ENCODE assay signal across 16 mouse cellular contexts in genomic region chr16:24732751-24733150, GRCm38 (mm10).
"Had no signal": no experiment of that assay in that cellular context is flagged by ENCODE, and none has a peak within 500 bp of the region (broad histone marks: within the 10 kb centered on the region; RNA-seq: fewer than 3 reads in every experiment).

No protein-coding gene starts in this region.

- H3K9me3 ChIP-seq: kidney, embryonic 15.5 days; liver, embryonic 13.5 days; midbrain, embryonic 10.5 days; midbrain, embryonic 13.5 days had no signal

- H3K36me3 ChIP-seq: kidney, embryonic 15.5 days; liver, embryonic 13.5 days; midbrain, embryonic 10.5 days; midbrain, embryonic 13.5 days had no signal

- H3K4me3 ChIP-seq: kidney, embryonic 15.5 days; liver, embryonic 13.5 days; midbrain, embryonic 10.5 days; midbrain, embryonic 13.5 days had no signal

- H3K27me3 ChIP-seq: kidney, embryonic 15.5 days; liver, embryonic 13.5 days; midbrain, embryonic 13.5 days had no signal

- DNase-seq: kidney, adult 11 months; kidney, adult 8-10 months; kidney, postnatal 10 days; liver, embryonic 13.5 days; lung, adult 2 months; lung, postnatal 14 days; lung, postnatal 4 days; right cerebral cortex, adult 18-20 months; right cerebral cortex, postnatal 14 days; right cerebral cortex, postnatal 4 days; thymus, adult 2 months; thymus, postnatal 14 days had no signal

- H3K4me2 ChIP-seq: kidney, embryonic 15.5 days; liver, embryonic 13.5 days; midbrain, embryonic 13.5 days had no signal

- ATAC-seq: midbrain, embryonic 13.5 days; midbrain, embryonic 16.5 days had no signal
